Mouse (Mus musculus): ENCODE measurements around the gene Fblim1.

Fblim1 gene

DNA sequence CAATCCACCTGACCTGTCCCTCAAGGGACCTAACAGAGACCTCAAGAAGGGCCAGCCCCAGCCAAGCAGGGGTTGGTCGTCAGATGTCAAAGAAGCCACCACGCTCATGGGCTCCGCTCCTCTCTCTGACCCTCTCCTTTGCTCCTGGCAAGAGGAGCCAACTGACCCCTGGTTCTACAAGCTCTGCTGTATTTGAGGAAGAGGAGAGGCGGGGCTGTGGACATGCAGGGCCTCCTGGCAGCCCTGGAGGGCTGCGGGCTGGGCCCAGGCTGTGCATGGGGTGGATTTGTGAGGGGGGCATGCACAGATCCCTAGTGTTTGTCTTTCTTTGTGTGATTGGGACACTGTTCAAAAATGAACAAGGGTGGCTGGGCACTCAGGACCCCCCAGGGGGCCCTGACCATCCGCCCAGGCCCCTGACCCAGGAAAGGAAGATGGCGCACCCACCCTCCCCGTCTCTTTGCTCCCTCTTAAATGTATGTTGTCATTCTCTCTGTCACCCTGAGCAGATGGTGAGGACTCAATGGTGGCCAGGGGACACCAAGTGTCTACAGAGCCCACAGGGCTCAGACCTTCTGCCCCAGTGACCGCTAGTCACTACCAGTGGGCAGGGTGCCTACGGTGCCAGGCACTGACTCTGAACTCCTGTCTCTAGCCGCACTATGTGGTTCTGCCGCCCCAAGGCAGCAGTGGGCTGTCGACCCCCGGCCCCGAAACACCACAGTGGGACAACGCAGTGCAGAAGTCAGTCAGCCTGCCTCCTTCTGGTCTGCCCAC, 20.1 kb upstream of the Fblim1 start:
- no peak for DNase-seq (ENCODE audit: low read depth, low spot score)

DNA sequence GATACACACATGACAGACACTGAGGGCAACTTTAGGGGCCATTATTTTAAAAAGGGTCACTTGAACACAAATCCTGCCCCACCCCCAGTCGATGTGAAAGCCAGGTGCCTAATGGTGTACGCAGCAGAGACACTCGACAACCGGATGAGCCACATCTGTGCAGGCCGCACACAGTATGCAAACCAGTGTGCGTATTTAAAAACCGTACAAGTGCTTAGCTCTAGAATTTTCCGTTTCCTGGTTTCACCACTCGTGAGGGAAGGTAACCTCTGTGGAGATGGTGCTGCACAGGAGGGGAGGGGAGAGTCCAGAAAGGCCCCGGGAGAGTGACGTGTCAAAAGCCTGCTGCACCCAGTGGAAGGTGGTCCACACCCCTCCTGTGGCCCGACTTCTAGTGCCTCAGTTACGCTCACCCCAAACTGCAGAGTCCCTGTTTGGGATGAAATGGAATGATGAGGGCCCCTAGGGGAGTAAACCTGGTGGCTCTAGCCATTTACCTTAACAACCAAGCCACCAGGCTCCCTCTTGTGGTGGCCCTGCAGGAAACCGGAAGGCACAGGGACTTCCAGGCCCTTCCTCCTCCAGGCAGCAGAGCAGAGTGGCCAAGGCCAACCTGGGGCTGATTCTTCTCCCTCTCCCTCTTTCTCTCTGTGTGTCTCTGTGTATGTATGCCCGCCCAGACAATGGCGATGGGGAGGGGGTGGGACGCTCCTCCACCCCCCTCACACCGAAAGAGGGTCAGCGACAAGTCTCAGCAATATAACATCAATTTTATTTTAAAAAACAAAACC, 19.3 kb upstream of the Fblim1 start:
- DNase-seq (ENCODE audit: low read depth, low spot score): no peak

DNA sequence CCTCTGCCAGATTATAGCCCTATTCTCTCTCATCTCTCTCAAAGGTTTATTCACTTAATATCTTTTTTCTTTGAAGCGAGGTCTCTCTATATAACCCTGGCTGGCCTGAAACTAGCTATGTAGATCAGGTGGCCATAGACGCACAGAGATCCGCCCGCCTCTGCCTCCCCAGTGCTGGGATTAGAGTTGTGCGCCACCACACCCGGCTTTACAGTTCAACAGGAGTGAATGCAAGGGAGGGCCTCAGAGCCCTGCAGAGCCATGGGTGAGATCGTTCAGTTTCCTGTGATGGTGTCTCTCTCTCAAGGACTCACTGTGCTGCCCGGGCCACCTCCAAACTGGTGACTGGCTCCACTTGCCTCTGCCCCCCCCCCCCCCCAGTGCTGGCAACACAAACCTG, 18.2 kb upstream of the Fblim1 start:
- DNase-seq (ENCODE audit: low read depth, low spot score): no peak

DNA sequence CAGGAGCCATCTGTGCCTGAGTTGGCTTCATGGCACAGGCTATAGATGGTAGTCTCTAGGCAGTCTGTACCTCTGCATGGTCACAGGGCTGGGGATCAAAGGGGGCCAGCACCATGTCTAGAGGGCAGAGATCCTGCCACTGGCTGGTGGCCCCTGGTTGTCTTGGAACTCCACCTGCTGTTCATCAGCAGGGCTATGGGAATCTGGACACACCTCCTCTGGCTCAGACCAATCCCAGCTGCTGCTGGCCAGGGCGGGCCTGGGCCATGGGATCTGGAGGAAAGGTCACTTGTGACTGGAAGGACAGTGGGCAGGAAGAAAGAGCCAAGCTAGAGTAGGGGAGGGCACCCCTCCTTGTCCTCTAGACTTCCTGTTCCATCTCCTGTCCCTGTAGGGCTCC, 17.8 kb upstream of the Fblim1 start, which contains the start of gene Slc25a34:
Gene Slc25a34, minus strand, starts transcription at position 156 of the 400 bp plus-strand sequence.
- DNase-seq (ENCODE audit: low read depth, low spot score): no peak

DNA sequence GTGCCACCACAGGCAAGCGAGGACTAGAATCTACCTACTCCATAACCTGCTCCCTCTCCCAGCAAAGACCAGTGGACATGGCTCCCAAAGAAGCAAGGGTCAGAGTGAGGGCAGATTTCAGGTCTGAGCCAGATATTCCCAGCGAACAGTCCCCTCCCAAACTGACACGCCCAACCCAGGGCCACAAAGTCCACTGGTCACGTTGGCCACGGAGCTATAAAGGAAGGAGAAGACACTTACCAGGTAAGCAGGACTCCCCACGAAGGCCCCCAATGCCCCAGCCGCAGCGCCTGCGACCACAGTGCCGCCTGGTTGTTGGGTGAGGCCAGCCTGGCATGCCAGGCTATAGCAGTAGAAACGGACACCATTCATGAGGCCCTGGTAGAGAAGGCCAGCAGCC, 17.1 kb upstream of the Fblim1 start:
- DNase-seq (ENCODE audit: low read depth, low spot score): no peak

DNA sequence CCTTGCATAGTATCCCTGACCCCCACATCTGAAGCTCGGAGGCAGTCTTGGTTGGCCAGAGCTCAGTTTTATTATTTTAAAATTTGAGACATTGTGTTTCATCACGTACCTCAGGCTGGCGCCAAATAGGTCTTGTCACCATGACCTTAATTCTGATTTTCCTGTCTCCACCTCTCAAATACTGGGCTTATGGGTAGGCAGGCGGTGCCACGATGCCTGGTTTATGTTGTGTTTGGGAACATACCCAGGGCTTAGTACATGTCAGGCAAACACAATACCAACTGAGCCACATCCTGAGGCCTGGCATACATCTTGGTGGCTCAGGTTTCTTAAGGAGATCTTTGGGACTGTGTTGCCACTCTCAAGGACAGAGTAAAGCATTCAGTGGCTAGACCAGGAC, 16.7 kb upstream of the Fblim1 start:
- no peak for DNase-seq (ENCODE audit: low read depth, low spot score)

DNA sequence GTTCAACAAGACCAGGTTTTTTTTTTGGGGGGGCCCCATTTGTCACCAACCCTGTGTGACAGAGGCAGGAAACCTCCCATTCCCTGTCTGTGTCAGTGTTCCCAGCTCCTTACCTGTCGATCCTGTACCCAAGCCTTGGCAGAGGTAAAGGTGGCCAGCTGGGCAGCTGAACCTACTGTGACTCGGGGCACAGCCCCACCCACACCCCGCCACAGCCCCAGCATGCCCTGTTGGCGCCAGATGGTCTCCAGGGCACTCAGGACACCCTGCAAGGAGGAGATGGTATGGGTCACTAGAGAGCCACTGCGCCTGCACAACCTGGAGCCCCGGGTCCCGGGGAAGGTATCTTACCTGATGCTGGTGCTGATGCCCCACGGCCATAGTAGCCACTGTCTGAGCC, 16.2 kb upstream of the Fblim1 start:
- no peak for DNase-seq (ENCODE audit: low read depth, low spot score)

DNA sequence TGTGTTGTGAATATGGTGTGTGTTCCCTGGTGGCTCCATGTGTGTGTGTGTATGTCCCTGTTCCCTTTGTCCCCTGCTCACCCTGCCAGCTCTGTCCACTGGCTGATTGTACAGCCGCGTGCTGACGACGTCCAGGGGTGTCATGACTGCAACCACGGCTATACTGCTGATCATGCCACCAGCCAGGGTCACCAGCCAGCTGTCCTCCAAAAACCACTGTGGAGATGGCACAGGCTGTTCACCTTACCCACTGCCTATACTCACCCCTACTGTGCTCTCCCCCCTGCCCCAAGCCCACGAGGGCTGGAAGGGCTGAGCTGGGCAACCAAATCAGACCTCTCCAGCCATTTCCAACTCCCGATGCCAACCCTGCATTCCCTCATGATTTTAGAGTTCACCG, 15.4 kb upstream of the Fblim1 start:
- DNase-seq (ENCODE audit: low read depth, low spot score): no peak

DNA sequence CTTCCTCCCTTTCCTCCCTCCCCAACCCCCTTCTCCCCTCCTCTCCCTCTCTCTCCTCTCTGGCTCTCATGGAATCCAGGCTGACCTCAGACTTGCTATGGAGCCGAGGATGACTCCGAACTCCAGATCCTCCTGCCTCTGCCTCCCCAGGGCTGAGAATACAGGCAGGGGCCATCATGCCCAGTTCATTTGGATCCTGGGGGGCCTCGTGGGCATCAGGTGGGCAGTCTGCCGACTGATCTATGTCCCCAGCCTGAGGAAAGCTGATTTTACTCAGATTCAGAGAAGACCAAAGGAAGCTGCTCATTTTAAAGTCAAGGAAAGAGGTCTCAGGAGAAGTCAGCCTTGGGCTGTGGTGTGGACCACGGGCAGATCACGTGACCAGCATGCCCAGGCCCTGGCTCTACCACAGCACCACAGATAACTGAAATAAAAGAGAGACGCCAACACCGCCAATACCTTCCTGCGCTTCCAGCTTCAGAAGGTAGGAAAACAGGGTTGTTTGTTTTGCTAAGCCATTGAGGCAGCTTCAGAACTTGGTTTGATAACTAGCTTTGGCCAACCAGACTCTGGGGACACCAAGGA, 13.5 kb upstream of the Fblim1 start:
- no peak for DNase-seq (ENCODE audit: low read depth, low spot score)

DNA sequence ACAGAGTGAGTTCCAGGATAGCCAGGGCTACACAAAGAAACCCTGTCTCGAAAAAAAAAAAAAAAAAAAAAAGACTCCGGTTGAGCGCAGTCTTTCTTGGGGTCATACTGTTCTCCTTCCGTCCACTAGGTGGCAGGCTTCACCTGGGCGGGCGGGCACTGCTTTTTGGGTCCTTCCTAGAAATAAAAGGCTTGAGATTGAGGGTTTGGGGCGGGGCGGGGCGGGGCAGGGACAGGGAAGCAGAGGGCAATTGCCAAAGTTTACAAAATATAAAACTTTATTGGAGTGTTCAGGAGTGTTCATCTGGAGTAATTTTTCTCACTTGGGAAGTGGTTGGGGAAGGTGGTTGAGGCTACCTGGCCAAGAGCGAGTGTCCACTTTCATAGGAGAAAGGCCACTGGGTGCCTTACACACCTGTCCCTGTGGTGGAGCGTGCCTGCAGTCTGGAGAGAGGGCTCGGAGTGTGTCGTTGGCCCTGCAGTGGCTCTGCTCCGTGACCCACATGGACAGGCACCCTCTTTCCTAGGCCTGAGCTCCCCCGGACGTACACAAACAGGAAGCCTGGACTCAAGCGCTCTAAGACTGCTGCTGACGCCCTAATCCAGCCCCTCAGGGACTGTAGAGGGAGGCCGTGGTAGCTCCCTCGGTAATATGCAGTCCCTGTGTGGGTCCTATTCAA, 12.8 kb upstream of the Fblim1 start, which contains the start of gene Tmem82:
Gene Tmem82, minus strand, starts transcription at position 69 of the 679 bp plus-strand sequence.
- DNase-seq (ENCODE audit: low read depth, low spot score): no peak

DNA sequence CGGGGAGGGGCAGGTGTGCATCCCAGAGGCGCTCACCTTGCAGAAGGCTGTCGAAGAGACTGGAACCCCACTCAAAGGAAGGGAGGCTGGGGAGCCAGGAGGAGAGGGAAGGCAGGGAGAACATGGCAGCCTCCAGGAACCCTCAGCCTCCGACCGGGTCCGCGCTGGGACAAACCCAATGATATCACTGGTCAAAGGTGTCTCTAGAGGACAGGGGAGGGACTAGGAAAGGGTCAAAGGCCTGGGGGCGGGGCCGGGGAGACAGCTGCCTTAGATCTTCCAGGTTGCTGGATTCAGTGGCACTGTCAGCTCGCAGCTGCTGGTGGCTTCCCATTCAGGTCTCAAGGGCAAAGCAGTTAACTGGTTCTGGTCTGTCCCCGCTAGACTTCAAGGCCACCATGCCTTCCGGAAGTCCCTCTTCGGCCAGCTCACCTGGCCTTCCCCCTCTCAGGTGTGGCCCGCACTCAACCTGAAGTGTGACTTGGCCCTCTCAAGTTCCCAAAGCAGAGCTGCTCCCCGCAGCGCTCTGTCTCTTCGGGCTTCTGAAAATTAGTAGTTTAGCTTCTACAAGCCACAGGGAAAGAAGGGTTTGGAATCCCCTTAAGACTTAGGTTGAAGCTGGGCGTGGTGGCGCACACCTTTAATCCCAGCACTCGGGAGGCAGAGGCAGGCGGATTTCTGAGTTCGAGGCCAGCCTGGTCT, 12.1 kb upstream of the Fblim1 start:
- DNase-seq (ENCODE audit: low read depth, low spot score): no peak

DNA sequence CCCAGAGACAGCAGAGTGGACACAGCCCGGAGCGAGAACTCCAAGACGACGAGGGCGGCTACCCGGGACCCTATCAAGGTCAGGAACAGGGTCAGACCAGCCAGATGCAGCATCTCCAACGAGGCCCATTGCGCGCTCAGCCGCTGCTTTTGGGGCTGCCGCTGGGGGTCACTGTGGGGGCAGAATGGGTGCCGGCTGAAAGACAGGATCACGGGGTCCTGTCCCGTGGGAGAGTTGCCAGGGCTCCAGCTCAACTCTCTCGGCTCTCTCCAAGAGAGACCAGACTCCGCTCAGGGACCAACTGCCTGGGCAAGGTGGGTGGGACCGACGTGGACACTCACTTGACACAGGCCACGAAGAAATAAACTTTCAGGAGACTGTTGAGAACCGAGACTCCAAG, 11.4 kb upstream of the Fblim1 start:
- DNase-seq (ENCODE audit: low read depth, low spot score): no peak

DNA sequence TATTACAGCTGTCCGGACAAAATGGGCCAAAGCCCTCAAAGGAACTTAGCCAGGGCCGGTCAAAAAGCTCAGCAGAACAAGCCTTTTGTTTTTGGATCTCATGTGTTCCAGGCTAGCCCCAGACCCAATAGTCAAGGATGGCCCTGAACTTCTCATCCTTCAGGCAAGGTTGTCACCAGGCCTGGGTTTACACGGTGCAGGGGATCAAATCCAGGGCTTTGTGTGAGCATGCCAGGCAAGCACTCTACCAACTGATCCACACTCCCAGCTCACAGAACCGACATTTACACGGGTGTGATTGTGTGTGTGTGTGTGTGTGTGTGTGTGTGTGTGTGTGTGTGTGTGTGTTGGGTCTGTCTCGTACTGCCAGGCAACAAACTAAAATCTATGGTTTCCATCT, 10.9 kb upstream of the Fblim1 start:
- DNase-seq (ENCODE audit: low read depth, low spot score): no peak

DNA sequence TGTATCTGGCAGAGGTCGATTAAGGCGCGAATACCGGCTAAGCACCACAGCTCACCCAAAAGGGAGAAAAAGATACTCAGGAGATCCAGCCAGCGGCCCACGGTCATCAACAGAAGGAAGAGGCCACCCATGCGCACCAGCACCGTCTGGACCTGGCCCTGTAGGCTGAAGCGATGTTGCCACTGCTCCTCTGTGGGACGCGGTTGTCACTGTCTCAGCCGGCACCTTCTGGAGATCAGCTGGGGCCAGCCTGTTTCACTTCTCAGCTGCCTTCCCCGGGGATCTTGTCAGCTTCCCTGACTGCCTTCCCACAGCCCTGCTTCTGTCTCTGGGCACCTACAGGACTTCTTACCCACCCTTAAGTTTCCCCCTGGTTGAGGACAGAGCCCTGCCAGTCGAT, 9.1 kb upstream of the Fblim1 start:
- no peak for DNase-seq (ENCODE audit: low read depth, low spot score)

DNA sequence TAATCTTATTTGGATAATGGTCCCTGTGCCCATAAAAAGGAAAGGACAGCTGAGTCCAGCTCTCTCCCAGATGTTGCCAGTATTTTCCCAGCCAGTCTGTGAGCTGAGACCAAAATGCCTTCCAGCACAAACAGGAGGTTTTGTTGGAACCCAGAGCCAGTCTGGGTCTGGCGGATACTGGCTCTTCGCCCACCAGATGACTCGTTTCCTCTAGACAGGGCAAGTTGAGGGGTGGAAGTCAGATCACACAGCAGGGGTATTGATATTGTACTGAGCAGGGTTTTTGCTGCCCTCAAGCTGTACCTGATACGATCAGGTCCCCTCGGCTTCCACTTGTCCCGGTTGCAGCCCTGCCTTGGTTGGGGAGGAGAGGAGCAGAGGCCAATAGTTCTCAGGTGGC, 3.6 kb upstream of the Fblim1 start:
- DNase-seq (ENCODE audit: low read depth, low spot score): no peak

DNA sequence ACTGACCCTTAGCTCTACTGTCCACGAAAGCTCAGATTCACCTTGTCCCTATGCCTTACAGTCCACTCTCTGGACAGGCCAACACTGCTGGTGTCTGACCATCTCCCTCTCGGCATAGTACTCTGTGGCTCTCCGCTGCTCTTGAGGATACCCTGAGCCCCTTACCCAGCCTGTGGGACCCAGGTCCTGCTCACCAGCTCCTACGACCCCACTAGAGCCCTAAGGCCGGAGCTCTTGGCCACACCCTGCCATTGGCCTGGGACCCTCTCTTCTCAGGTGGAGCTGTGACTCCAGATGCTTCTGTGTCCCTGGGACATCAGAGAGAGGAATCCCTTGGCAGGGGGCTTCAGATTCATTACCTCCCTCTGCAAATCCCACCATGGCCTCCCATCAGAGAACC, 475 bp downstream of the Fblim1 start:
- DNase-seq (ENCODE audit: low read depth, low spot score): no peak

DNA sequence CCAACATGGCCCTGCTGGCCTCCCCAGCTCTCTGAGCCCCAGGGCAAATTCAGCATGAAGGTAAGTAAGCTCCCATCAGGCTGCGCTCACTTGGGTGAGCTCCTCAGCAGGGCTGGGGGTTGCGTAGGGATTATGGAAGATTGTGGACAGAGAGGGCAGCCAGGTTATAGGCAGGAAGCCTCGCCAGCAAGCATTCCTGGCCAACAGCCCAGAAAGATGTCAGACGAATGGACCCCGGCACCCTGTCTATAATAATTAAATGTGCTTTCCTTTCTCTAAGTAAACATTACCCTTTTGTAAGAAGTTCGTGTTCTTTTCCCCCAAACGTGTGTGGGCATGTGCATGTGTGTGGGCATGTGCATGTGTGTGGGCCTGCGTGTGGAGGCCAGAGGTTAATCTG, 1.4 kb downstream of the Fblim1 start:
- DNase-seq (ENCODE audit: low read depth, low spot score): no peak

DNA sequence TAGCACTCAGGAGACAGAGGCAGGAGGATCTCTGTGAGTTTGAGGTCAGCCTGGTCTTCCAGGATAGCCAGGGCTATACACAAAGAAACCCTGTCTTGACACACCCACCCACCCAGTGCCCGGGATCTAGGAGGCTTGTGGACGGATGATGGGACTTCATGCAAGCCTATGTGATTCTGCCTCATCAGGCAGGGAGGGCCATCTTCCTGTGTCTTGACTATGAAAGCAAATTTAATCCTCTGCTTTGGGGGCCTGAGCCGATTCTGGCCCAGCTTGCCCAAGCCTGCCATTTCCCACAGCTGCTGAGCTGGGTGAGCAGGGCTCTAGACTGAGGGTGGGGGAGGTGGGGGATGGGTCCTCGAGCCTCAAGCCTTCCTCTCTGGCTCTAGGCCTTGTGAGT, 2.0 kb downstream of the Fblim1 start:
- DNase-seq (ENCODE audit: low read depth, low spot score): no peak

DNA sequence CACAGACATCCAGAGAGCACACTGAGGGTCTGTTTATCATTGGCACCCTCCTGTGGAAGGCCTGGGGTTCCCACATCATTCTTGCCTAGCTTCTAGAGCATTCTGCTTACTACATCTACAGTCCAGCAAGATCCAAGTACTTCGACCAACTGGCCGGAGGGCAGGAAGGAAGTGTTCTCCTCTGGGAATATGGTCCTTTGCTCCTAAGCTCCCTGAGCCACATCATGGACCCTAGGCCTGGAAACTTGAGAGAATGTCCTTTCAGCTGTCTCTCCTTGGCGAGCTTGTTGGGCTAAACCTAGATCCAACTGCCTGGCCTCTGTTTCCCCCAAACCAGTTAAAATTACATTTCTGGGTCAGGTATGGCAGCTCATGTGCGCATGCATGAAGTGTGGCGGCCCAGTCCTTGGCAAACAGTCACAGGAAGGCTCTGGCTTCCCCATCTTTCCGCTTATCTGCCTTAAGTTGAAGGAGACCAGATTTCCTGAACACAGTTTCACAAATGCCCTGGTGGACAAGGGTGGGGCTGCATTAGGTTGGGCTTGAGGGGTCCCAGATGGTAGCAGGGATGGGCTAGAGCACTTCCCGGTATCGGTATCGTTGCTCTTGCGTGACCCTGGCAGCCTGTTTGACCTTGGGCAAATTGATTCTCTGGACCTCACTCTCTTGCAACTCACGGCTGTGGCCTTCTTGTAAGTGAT, 3.2 kb downstream of the Fblim1 start:
- DNase-seq (ENCODE audit: low read depth, low spot score): no peak

DNA sequence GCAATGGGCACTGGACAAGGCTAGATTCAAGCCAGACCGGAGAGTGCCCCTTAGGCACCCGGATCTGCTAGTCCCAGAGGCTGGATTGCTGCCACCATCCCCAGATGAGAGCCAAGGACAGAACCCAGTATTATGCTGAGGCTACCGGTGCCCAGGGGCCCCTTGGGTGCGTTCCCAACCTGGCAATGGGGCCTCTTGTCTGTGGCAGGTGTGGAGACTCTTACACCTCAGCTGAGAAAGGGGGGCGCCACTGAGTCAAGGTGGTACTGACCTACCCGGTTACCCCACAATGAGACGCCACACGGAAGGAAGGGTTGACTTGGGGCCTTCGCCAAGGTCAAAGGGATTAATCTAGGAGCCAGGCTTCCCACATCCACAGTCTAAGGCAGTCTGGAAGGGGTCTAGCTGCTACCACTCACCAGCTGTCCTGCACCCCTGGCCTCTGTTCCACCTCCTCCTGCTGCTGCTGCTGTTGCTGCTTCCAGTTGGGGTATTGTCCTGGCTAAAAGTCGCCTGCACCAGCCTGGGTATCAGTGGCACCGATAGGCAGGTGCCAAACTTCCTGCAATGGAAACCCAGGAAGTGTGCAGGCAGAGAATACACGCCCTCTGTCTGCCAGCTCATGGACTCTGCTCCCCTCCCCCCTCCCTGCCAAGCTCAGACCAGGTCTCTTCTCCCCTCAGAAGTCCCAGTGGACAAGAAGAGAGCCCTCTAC, 4.6 kb downstream of the Fblim1 start:
- DNase-seq (ENCODE audit: low read depth, low spot score): no peak
